Mouse (Mus musculus) CH12.LX (cell line): ENCODE results near the gene Olfr57.

Experiments used
- CHD1 ChIP-seq: IDR thresholded peaks from 2 replicates; pipeline ENCODE4 v1.6.1; 2012; ENCODE audit warnings: low read depth, low read length, improper control_type of control experiment, inconsistent platforms
- CTCF ChIP-seq, 2 experiments: IDR thresholded peaks in 1 of 2; conservative IDR thresholded peaks in 1 of 2; 2 replicates each; pipeline ENCODE4 v1.5.1; 2011 to 2012; ENCODE audit warnings: low read depth in 2 of 2, low read length in 2 of 2, improper control_type of control experiment in 1 of 2, inconsistent platforms in 1 of 2, mild to moderate bottlenecking in 1 of 2, moderate library complexity in 1 of 2
- EP300 ChIP-seq: IDR thresholded peaks from 2 replicates; pipeline ENCODE4 v1.6.1; 2011; ENCODE audit warnings: low read length, improper control_type of control experiment
- GABPA ChIP-seq: IDR thresholded peaks from 2 replicates; pipeline ENCODE4 v1.6.1; 2012; ENCODE audit warnings: low read depth, low read length, improper control_type of control experiment, inconsistent platforms; ENCODE audit not compliant: insufficient replicate concordance
- POLR2AphosphoS2 ChIP-seq: IDR thresholded peaks from 2 replicates; pipeline ENCODE4 v1.6.1; 2011; ENCODE audit warnings: low read depth, low read length, improper control_type of control experiment
- RAD21 ChIP-seq: IDR thresholded peaks from 2 replicates; pipeline ENCODE4 v1.6.1; 2011; ENCODE audit warnings: low read depth, mild to moderate bottlenecking, low read length, improper control_type of control experiment, moderate library complexity
- TBP ChIP-seq: conservative IDR thresholded peaks from 2 replicates; pipeline ENCODE4 v1.6.1; 2011; ENCODE audit warnings: low read depth, low read length, improper control_type of control experiment
- TCF12 ChIP-seq: IDR thresholded peaks from 2 replicates; pipeline ENCODE4 v1.6.1; 2014; ENCODE audit warnings: low read depth, mild to moderate bottlenecking, inconsistent platforms, low read length, improper control_type of control experiment
- UBTF ChIP-seq: IDR thresholded peaks from 2 replicates; pipeline ENCODE4 v1.6.1; 2012; ENCODE audit warnings: low read depth, mild to moderate bottlenecking, inconsistent platforms, low read length, improper control_type of control experiment, moderate library complexity
- USF1 ChIP-seq: IDR thresholded peaks from 2 replicates; pipeline ENCODE4 v1.6.1; 2014; ENCODE audit warnings: low read depth, mild to moderate bottlenecking, inconsistent platforms, low read length, improper control_type of control experiment
- ZKSCAN1 ChIP-seq: IDR thresholded peaks from 2 replicates; pipeline ENCODE4 v1.6.1; 2012; ENCODE audit warnings: low read depth, inconsistent platforms, low read length, improper control_type of control experiment, borderline replicate concordance
- ZNF384 ChIP-seq: IDR thresholded peaks from 2 replicates; pipeline ENCODE4 v1.6.1; 2012; ENCODE audit warnings: low read depth, low read length, improper control_type of control experiment, inconsistent platforms

DNA sequence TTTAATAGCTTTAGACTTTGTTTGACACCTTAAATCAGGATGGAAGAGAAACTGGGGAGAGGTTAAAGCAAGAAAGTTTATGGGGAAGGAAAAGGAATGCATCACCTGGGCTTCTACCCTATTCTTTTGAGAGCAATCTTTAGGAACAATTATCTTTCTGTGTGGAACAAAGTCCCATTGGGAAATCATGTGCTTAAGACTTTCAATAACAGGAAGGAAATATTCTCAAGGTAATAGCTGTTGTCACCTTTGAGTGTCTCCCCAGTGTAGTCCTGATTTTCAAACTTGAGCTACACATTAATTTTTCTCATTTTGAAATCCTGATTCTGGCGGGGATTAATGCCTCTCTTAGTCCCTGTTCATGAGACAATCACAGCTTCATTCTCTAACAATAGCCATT lies 16.4 kb upstream of the Olfr57 start, which contains the start of gene Olfr1351:
- TF ChIP-seq CHD1 (no peak), CTCF (conservative IDR thresholded peaks at IDR 0.05 in 1 of 2, IDR thresholded peaks at IDR 0.05 in 1 of 2; ENCODE audit: low read depth in 2 of 2, low read length in 2 of 2) (no peak), EP300 (no peak), UBTF (no peak), ZKSCAN1 (no peak), ZNF384 (no peak), RAD21 (no peak), GABPA (no peak), USF1 (no peak), POLR2AphosphoS2 (no peak), TCF12 (no peak), TBP (no peak)
